Mouse (Mus musculus) heart, embryonic 13.5 days (tissue): ENCODE data around the gene Fshr. TPM values are rescaled to one million over a fixed set of nuclear protein-coding genes. Genes with fewer than 3 reads are reported as not detected.
A peak's percentile ranks its signal among the peaks of the same experiment; 100 is the strongest.

Experiments used
- ATAC-seq: fragments of 200-750 bp; cut with Nextera tagmentation; 2 replicates; pipeline ENCODE4 v1.8.0; 2017; ENCODE audit warnings: moderate TSS enrichment; ENCODE audit not compliant: insufficient number of reproducible peaks, low FRiP score, low TSS enrichment; ENCODE audit errors: extremely low read depth
- H3K27ac ChIP-seq: fragments of 300-500 bp; sonication (generic); replicated peaks from 2 replicates; pipeline ENCODE4 v1.5.1; 2015; ENCODE audit warnings: moderate library complexity, mild to moderate bottlenecking, inconsistent platforms
- H3K27me3 ChIP-seq: fragments of 300-500 bp; sonication (generic); replicated peaks from 2 replicates; pipeline ENCODE4 v1.6.1; 2015; ENCODE audit warnings: mild to moderate bottlenecking, inconsistent platforms
- H3K36me3 ChIP-seq: fragments of 300-500 bp; sonication (generic); 2 replicates; pipeline ENCODE4 v1.6.1; 2015; ENCODE audit warnings: mild to moderate bottlenecking, inconsistent platforms
- H3K4me1 ChIP-seq: fragments of 300-500 bp; sonication (generic); 2 replicates; pipeline ENCODE4 v1.6.1; 2015; ENCODE audit warnings: inconsistent platforms
- H3K4me2 ChIP-seq: fragments of 300-500 bp; sonication (generic); 2 replicates; pipeline ENCODE4 v1.6.1; 2015; ENCODE audit warnings: inconsistent platforms, mild to moderate bottlenecking, moderate library complexity
- H3K4me3 ChIP-seq: fragments of 300-500 bp; sonication (generic); 2 replicates; pipeline ENCODE4 v1.5.1; 2015; ENCODE audit warnings: moderate library complexity, mild to moderate bottlenecking, inconsistent platforms
- H3K9ac ChIP-seq: fragments of 300-500 bp; sonication (generic); 2 replicates; pipeline ENCODE4 v1.6.1; 2015; ENCODE audit warnings: inconsistent platforms, mild to moderate bottlenecking, moderate library complexity
- H3K9me3 ChIP-seq: fragments of 300-500 bp; sonication (generic); 2 replicates; pipeline ENCODE4 v1.6.1; 2016; ENCODE audit warnings: inconsistent platforms
- WGBS: fragments of 180-500 bp; shearing (Covaris S2); methylation state at CpG from one replicate; pipeline ENCODE4 v1.1.7; 2015; ENCODE audit warnings: mixed read lengths; 5-methylcytosine and 5-hydroxymethylcytosine counted together
- polyA plus RNA-seq: library from polyadenylated mRNA; unstranded; fragments of >200 nt; fragmentation: Nextera tagmentation; extraction: Ambion mirVana; gene quantifications from 2 replicates; pipeline ENCODE4 v1.2.1, GENCODE M21; 2015

Gene Fshr
- polyA plus RNA-seq, 1 experiment from 2014 or later: not detected

- Histone ChIP-seq H3K9ac (no peak overlapping the region), H3K27me3 (no peaks in the 10 kb centered on the region), H3K4me1 (peaks cover 4% of the 10 kb centered on the region; the same call in 1 of the 2 replicates), H3K9me3 (no peaks in the 10 kb centered on the region; the same call in 1 of the 2 replicates), H3K27ac (no peak overlapping the region), H3K4me3 (no peak overlapping the region), H3K36me3 (no peaks in the 10 kb centered on the region), H3K4me2 (no peak overlapping the region)
- WGBS: 74% methylated on average over 2 of the region's 2 CpGs
- ATAC-seq: no peak
Observed at GRCm38 (mm10) chr17:89032981-89033380, 167.5 kb downstream of the Fshr start.

- no peak for ATAC-seq
- H3K9me3 ChIP-seq: no peaks in the 10 kb centered on the region
- no peak overlapping the region for H3K4me3 ChIP-seq
- H3K27ac ChIP-seq: no peak overlapping the region
- H3K4me1 ChIP-seq: no peaks in the 10 kb centered on the region
- H3K4me2 ChIP-seq: no peak overlapping the region
- H3K27me3 ChIP-seq: no peaks in the 10 kb centered on the region
- H3K36me3 ChIP-seq: no peaks in the 10 kb centered on the region
- 72% methylated on average over 2 of the region's 2 CpGs for WGBS
- no peak overlapping the region for H3K9ac ChIP-seq
Observed at GRCm38 (mm10) chr17:89019518-89019917, 181.0 kb downstream of the Fshr start.

- Histone ChIP-seq H3K4me3 (no peak overlapping the region), H3K36me3 (no peaks in the 10 kb centered on the region), H3K27me3 (no peaks in the 10 kb centered on the region), H3K9ac (no peak overlapping the region), H3K4me1 (no peaks in the 10 kb centered on the region), H3K4me2 (no peak overlapping the region), H3K27ac (no peak overlapping the region), H3K9me3 (no peaks in the 10 kb centered on the region)
- 58% methylated on average over 4 of the region's 4 CpGs for WGBS
- ATAC-seq: no peak
Observed at GRCm38 (mm10) chr17:89017002-89017401, 183.5 kb downstream of the Fshr start.

- no peaks in the 10 kb centered on the region for H3K4me1 ChIP-seq
- no peak overlapping the region for H3K27ac ChIP-seq
- no peak overlapping the region for H3K9ac ChIP-seq
- no peaks in the 10 kb centered on the region for H3K36me3 ChIP-seq
- H3K4me2 ChIP-seq: no peak overlapping the region
- H3K9me3 ChIP-seq: no peaks in the 10 kb centered on the region
- ATAC-seq: no peak
- no peaks in the 10 kb centered on the region for H3K27me3 ChIP-seq
- H3K4me3 ChIP-seq: no peak overlapping the region
Observed at GRCm38 (mm10) chr17:89013691-89014090, 186.8 kb downstream of the Fshr start.

- no peak overlapping the region for H3K4me2 ChIP-seq
- no peaks in the 10 kb centered on the region for H3K4me1 ChIP-seq
- 70% methylated on average over 1 of the region's 1 CpGs for WGBS
- ATAC-seq: no peak
- H3K9me3 ChIP-seq: no peaks in the 10 kb centered on the region
- H3K36me3 ChIP-seq: no peaks in the 10 kb centered on the region
- H3K27ac ChIP-seq: no peak overlapping the region
- no peak overlapping the region for H3K4me3 ChIP-seq
- no peaks in the 10 kb centered on the region for H3K27me3 ChIP-seq
- no peak overlapping the region for H3K9ac ChIP-seq
Observed at GRCm38 (mm10) chr17:89009117-89009516, 191.4 kb downstream of the Fshr start.

GRCm38 (mm10) chr17:89008680-89009079 is 191.8 kb downstream of the Fshr start:
- no peaks in the 10 kb centered on the region for H3K36me3 ChIP-seq
- ATAC-seq: no peak
- no peak overlapping the region for H3K4me3 ChIP-seq
- no peak overlapping the region for H3K27ac ChIP-seq
- 75% methylated on average over 7 of the region's 7 CpGs for WGBS
- H3K4me1 ChIP-seq: no peaks in the 10 kb centered on the region
- H3K27me3 ChIP-seq: no peaks in the 10 kb centered on the region
- H3K4me2 ChIP-seq: no peak overlapping the region
- no peak overlapping the region for H3K9ac ChIP-seq
- no peaks in the 10 kb centered on the region for H3K9me3 ChIP-seq

- WGBS: 74% methylated on average over 5 of the region's 5 CpGs
- Histone ChIP-seq H3K4me2 (no peak overlapping the region), H3K9me3 (no peaks in the 10 kb centered on the region), H3K9ac (no peak overlapping the region), H3K27me3 (no peaks in the 10 kb centered on the region), H3K4me1 (no peaks in the 10 kb centered on the region), H3K36me3 (no peaks in the 10 kb centered on the region), H3K4me3 (no peak overlapping the region), H3K27ac (no peak overlapping the region)
- ATAC-seq: no peak
Observed at GRCm38 (mm10) chr17:89005959-89006358, 194.5 kb downstream of the Fshr start.

GRCm38 (mm10) chr17:88999907-89000306 is 200.6 kb downstream of the Fshr start:
- no peaks in the 10 kb centered on the region for H3K9me3 ChIP-seq
- peaks cover 20% of the 10 kb centered on the region for H3K4me1 ChIP-seq
- H3K36me3 ChIP-seq: no peaks in the 10 kb centered on the region
- no peak overlapping the region for H3K4me3 ChIP-seq
- H3K27ac ChIP-seq: no peak overlapping the region
- H3K27me3 ChIP-seq: no peaks in the 10 kb centered on the region
- no peak overlapping the region for H3K9ac ChIP-seq
- ATAC-seq: no peak
- H3K4me2 ChIP-seq: no peak overlapping the region

- H3K4me2 ChIP-seq: no peak overlapping the region
- H3K4me1 ChIP-seq: peaks cover 20% of the 10 kb centered on the region
- H3K9ac ChIP-seq: no peak overlapping the region
- 9% methylated on average over 1 of the region's 1 CpGs for WGBS
- no peak for ATAC-seq
- no peak overlapping the region for H3K4me3 ChIP-seq
- H3K9me3 ChIP-seq: no peaks in the 10 kb centered on the region
- no peaks in the 10 kb centered on the region for H3K27me3 ChIP-seq
- H3K27ac ChIP-seq: peak overlapping the region; percentile 40
- H3K36me3 ChIP-seq: no peaks in the 10 kb centered on the region
Observed at GRCm38 (mm10) chr17:88998243-88998642, 202.2 kb downstream of the Fshr start.

- Histone ChIP-seq H3K27ac (no peak overlapping the region), H3K27me3 (no peaks in the 10 kb centered on the region), H3K9me3 (no peaks in the 10 kb centered on the region), H3K4me2 (no peak overlapping the region), H3K4me3 (no peak overlapping the region), H3K9ac (no peak overlapping the region), H3K4me1 (no peaks in the 10 kb centered on the region), H3K36me3 (no peaks in the 10 kb centered on the region)
- no peak for ATAC-seq
- WGBS: 76% methylated on average over 4 of the region's 4 CpGs
Observed at GRCm38 (mm10) chr17:88991238-88991637, 209.2 kb downstream of the Fshr start.

- H3K4me1 ChIP-seq: no peaks in the 10 kb centered on the region
- no peak overlapping the region for H3K4me2 ChIP-seq
- 71% methylated on average over 10 of the region's 10 CpGs for WGBS
- no peak for ATAC-seq
- H3K27ac ChIP-seq: no peak overlapping the region
- H3K36me3 ChIP-seq: no peaks in the 10 kb centered on the region
- H3K4me3 ChIP-seq: no peak overlapping the region
- no peaks in the 10 kb centered on the region for H3K9me3 ChIP-seq
- H3K27me3 ChIP-seq: no peaks in the 10 kb centered on the region
- no peak overlapping the region for H3K9ac ChIP-seq
Observed at GRCm38 (mm10) chr17:88980708-88981355, 219.6 kb downstream of the Fshr start.

- H3K4me1 ChIP-seq: no peaks in the 10 kb centered on the region
- H3K27ac ChIP-seq: no peak overlapping the region
- H3K9me3 ChIP-seq: no peaks in the 10 kb centered on the region
- no peak for ATAC-seq
- no peaks in the 10 kb centered on the region for H3K27me3 ChIP-seq
- WGBS: 65% methylated on average over 3 of the region's 3 CpGs
- no peaks in the 10 kb centered on the region for H3K36me3 ChIP-seq
- H3K9ac ChIP-seq: no peak overlapping the region
- H3K4me2 ChIP-seq: no peak overlapping the region
- no peak overlapping the region for H3K4me3 ChIP-seq
Observed at GRCm38 (mm10) chr17:88974538-88974937, 225.9 kb downstream of the Fshr start.
